Mouse (Mus musculus): ENCODE results near the gene Cacna2d3. TPM values are rescaled to one million over a fixed set of nuclear protein-coding genes. Genes with fewer than 3 reads are reported as not detected.

The Cacna2d3 gene
- polyA plus RNA-seq, 1 experiment from 2014 or later = 37.8 TPM

DNA sequence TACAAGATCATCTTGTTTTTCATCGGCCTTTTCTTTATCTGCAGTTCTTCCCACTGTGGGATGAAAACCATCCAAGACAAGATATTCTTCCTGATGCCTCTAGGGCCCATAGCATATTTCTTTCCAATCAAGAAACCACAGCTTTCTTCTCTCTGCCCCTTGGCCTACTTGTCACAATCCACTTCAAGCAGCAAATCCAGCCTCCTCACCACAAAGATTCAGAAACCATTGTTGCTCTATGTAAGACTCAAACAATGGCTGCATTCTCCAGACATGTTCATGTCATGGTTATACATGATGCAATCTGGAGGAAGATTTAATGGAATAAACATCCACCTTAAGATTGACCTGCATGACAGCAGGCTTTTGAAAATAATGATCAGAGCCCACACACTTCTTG, 505.6 kb downstream of the Cacna2d3 start:
- H3K4me2 ChIP-seq = no peak overlapping the region
- H3K27ac ChIP-seq (replicated peaks) = no peak overlapping the region
- no peaks in the 10 kb centered on the region for H3K4me1 ChIP-seq (replicated peaks)
- no peak overlapping the region for H3K4me3 ChIP-seq
- H3K36me3 ChIP-seq = no peaks in the 10 kb centered on the region
- no peak for ATAC-seq (ENCODE audit: low read depth)
- no peaks in the 10 kb centered on the region for H3K9me3 ChIP-seq
- H3K27me3 ChIP-seq = no peaks in the 10 kb centered on the region
- H3K9ac ChIP-seq = no peak overlapping the region
- 70% methylated on average over 1 of the region's 1 CpGs for WGBS

- no peaks in the 10 kb centered on the region for H3K36me3 ChIP-seq
- H3K9me3 ChIP-seq = no peaks in the 10 kb centered on the region
- no peak overlapping the region for H3K27ac ChIP-seq (replicated peaks)
- ATAC-seq (ENCODE audit: low read depth) = no peak
- H3K4me1 ChIP-seq (replicated peaks) = peaks cover 11% of the 10 kb centered on the region
- no peak overlapping the region for H3K4me3 ChIP-seq
- H3K9ac ChIP-seq = no peak overlapping the region
- H3K27me3 ChIP-seq = peaks cover 8% of the 10 kb centered on the region
- no peak overlapping the region for H3K4me2 ChIP-seq
- WGBS = 21% methylated on average over 1 of the region's 1 CpGs
Measured at GRCm38 (mm10) chr14:29204967-29205268, 516.7 kb downstream of the Cacna2d3 start.

- Histone ChIP-seq H3K4me2 (no peak overlapping the region), H3K4me3 (no peak overlapping the region), H3K36me3 (no peaks in the 10 kb centered on the region), H3K27me3 (peaks cover 8% of the 10 kb centered on the region), H3K4me1 (replicated peaks) (peaks cover 11% of the 10 kb centered on the region), H3K9ac (no peak overlapping the region), H3K9me3 (no peaks in the 10 kb centered on the region), H3K27ac (replicated peaks) (no peak overlapping the region)
- WGBS = 39% methylated on average over 10 of the region's 10 CpGs
- ATAC-seq (ENCODE audit: low read depth) = peak; percentile 86
Measured at GRCm38 (mm10) chr14:29204236-29204966, 517.3 kb downstream of the Cacna2d3 start.

DNA sequence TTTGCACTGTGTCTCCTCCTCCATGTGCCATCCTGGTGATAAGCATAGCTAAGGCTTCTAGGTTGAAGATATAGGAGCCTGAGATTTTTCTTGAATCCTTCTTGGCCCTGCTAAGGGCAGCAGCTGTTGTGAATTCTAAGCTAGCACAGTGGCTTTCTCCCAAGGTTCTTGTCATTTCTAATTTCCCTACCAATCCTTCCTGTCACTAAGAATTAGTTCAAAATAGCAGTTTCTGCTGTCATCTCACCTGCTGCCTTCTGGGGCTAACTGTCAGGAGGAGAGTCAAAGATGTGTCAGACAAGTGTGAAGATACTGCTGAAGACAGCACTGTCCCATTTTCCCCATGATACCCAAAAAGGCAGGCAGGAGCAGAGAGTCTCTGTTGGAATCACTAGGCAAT, 525.5 kb downstream of the Cacna2d3 start:
- no peaks in the 10 kb centered on the region for H3K4me1 ChIP-seq (replicated peaks)
- H3K27me3 ChIP-seq = peaks cover 2% of the 10 kb centered on the region; the same call in 1 of the 2 replicates
- ATAC-seq (ENCODE audit: low read depth) = no peak
- H3K27ac ChIP-seq (replicated peaks) = no peak overlapping the region
- no peak overlapping the region for H3K4me3 ChIP-seq
- H3K4me2 ChIP-seq = no peak overlapping the region
- H3K9ac ChIP-seq = no peak overlapping the region
- no peaks in the 10 kb centered on the region for H3K9me3 ChIP-seq
- no peaks in the 10 kb centered on the region for H3K36me3 ChIP-seq

- H3K36me3 ChIP-seq = no peaks in the 10 kb centered on the region
- no peak for ATAC-seq (ENCODE audit: low read depth)
- no peak overlapping the region for H3K4me2 ChIP-seq
- no peaks in the 10 kb centered on the region for H3K9me3 ChIP-seq
- H3K4me1 ChIP-seq (replicated peaks) = no peaks in the 10 kb centered on the region
- no peaks in the 10 kb centered on the region for H3K27me3 ChIP-seq
- H3K9ac ChIP-seq = no peak overlapping the region
- 95% methylated on average over 3 of the region's 3 CpGs for WGBS
- H3K4me3 ChIP-seq = no peak overlapping the region
- no peak overlapping the region for H3K27ac ChIP-seq (replicated peaks)
Measured at GRCm38 (mm10) chr14:29191426-29191825, 530.2 kb downstream of the Cacna2d3 start.

DNA sequence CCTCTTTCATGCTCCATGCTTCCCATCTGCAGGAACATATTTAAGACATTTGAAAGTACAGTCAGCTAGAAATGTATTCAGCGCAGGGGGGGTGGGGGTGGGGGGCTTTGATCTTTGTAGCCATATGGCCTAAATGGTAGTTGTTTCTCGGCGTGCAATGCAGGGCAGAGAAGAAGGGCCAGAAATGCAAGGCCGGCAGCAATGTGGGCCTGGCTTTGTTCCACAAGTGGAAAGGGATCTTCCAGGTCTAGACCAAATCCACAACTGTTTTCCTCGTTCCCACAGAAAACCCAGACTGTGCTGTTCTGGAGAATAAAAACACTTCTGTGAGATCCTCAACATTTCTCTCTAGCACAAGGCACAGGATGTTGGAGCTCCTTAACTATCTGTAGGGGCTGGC, 537.9 kb downstream of the Cacna2d3 start:
- H3K4me2 ChIP-seq = no peak overlapping the region
- H3K36me3 ChIP-seq = no peaks in the 10 kb centered on the region
- no peak overlapping the region for H3K4me3 ChIP-seq
- no peak overlapping the region for H3K27ac ChIP-seq (replicated peaks)
- no peaks in the 10 kb centered on the region for H3K9me3 ChIP-seq
- H3K27me3 ChIP-seq = peaks cover 8% of the 10 kb centered on the region
- WGBS = 79% methylated on average over 5 of the region's 5 CpGs
- H3K4me1 ChIP-seq (replicated peaks) = peaks cover 11% of the 10 kb centered on the region
- no peak overlapping the region for H3K9ac ChIP-seq
- ATAC-seq (ENCODE audit: low read depth) = no peak

DNA sequence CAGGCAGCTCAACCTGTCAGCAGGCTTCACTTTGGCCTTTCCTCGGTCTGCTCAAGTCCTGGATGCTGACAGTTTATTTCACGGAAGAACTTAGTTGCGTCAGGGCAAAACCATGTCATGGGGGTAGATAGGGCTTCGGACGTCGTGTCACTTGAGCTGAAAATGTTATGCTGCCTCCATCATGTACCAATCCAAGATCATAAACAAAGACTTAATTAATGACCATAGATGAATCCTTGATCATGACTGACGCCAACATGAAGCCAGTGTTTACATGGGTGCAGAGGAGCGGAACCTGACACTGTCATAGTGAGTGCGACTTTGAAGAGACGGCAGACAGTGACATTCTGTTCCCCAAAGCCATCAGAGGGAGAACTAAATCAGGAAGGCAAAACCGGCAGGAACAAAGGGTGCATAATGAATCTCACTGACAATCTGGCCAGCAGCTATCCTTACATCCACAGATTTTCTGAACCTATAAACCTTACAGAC, 542.2 kb downstream of the Cacna2d3 start:
- peak overlapping the region; percentile 53 for H3K27ac ChIP-seq (replicated peaks)
- peak overlapping the region; percentile 14; the same call in 1 of the 2 replicates for H3K4me2 ChIP-seq
- H3K4me1 ChIP-seq (replicated peaks) = peaks cover 16% of the 10 kb centered on the region
- 19% methylated on average over 11 of the region's 11 CpGs for WGBS
- no peak overlapping the region for H3K9ac ChIP-seq
- peaks cover 8% of the 10 kb centered on the region for H3K27me3 ChIP-seq
- no peaks in the 10 kb centered on the region for H3K9me3 ChIP-seq
- no peaks in the 10 kb centered on the region for H3K36me3 ChIP-seq
- peak; percentile 52 for ATAC-seq (ENCODE audit: low read depth)
- no peak overlapping the region for H3K4me3 ChIP-seq

- 7% methylated on average over 15 of the region's 15 CpGs for WGBS
- Histone ChIP-seq H3K27me3 (peaks cover 8% of the 10 kb centered on the region), H3K4me3 (no peak overlapping the region), H3K27ac (replicated peaks) (peak overlapping the region; percentile 53), H3K4me2 (peak overlapping the region; percentile 14; the same call in 1 of the 2 replicates), H3K4me1 (replicated peaks) (peaks cover 16% of the 10 kb centered on the region), H3K9ac (no peak overlapping the region), H3K9me3 (no peaks in the 10 kb centered on the region), H3K36me3 (no peaks in the 10 kb centered on the region)
- peak; percentile 93 for ATAC-seq (ENCODE audit: low read depth)
Measured at GRCm38 (mm10) chr14:29178695-29179396, 542.8 kb downstream of the Cacna2d3 start.

DNA sequence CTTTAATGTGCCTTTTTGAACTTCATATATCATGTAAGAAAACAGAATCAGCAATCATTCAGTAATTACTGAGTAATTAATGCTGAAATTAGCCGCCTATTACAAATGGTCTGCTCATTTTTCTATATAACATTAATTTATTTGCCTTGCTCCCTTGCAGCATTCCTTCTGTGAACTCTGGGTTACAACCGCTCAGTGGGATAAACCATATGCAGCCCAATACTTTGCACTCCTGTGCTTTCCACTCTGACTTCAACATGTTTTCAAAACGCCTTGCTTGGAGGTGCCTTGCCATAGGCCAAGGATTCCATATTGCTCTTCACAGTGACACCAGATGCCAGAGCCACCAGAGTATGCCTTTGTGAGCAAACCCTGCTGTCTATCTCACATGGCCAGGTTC, 546.9 kb downstream of the Cacna2d3 start:
- H3K9me3 ChIP-seq = no peaks in the 10 kb centered on the region
- 82% methylated on average over 3 of the region's 3 CpGs for WGBS
- peaks cover 6% of the 10 kb centered on the region; the same call in 1 of the 2 replicates for H3K27me3 ChIP-seq
- no peak overlapping the region for H3K4me3 ChIP-seq
- no peaks in the 10 kb centered on the region for H3K36me3 ChIP-seq
- peaks cover 15% of the 10 kb centered on the region for H3K4me1 ChIP-seq (replicated peaks)
- ATAC-seq (ENCODE audit: low read depth) = no peak
- no peak overlapping the region for H3K27ac ChIP-seq (replicated peaks)
- no peak overlapping the region for H3K9ac ChIP-seq
- no peak overlapping the region for H3K4me2 ChIP-seq

DNA sequence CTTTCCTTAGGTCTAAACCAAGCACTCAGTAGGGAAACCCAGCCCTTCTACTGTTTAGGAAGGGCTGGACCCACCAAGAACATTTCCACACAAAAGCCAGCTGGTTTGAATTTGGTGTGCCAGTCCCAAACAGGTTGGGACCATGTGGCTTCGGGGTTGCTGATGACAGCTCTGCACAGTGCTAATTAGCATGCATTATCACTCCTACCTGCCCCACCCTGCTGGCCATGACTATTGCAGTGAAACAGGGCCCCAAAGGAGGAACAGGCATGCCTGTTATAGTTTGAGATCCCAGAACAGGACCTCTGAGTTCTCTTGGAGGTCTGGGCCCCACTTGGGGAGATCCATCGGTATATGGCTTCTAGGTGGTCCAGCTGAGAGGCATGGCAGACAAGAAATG, 549.5 kb downstream of the Cacna2d3 start:
- Histone ChIP-seq H3K36me3 (no peaks in the 10 kb centered on the region), H3K4me3 (no peak overlapping the region), H3K4me1 (replicated peaks) (no peaks in the 10 kb centered on the region; the same call in 1 of the 2 replicates), H3K9me3 (no peaks in the 10 kb centered on the region), H3K9ac (no peak overlapping the region), H3K27me3 (peaks cover 6% of the 10 kb centered on the region; the same call in 1 of the 2 replicates), H3K4me2 (no peak overlapping the region), H3K27ac (replicated peaks) (no peak overlapping the region)
- WGBS = 90% methylated on average over 2 of the region's 2 CpGs
- no peak for ATAC-seq (ENCODE audit: low read depth)

DNA sequence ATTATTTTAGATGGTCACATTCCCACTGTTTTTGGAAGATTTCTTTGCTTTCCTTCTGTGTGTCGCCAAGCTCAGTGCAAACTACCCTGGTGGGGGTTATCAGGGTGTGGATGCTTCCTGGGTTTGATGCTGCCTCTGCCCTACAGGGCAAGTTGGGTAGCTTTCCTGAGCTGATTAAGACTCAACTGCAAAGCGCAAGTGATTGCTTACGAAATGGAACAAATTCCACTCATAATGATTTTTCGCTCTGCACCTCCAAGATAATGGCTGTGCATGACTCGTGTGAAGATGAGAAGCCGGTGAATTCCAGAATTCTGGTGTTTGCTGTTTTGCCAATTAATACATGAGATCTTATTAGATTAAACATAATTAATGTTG, 557.0 kb downstream of the Cacna2d3 start:
- Histone ChIP-seq H3K4me2 (no peak overlapping the region), H3K36me3 (no peaks in the 10 kb centered on the region), H3K27me3 (0 out of 2 replicates have a peak, but pooled peaks cover 2% of the 10 kb centered on the region), H3K27ac (replicated peaks) (peak overlapping the region; percentile 15; the same call in 1 of the 2 replicates), H3K9ac (no peak overlapping the region), H3K4me3 (no peak overlapping the region), H3K4me1 (replicated peaks) (peaks cover 24% of the 10 kb centered on the region), H3K9me3 (no peaks in the 10 kb centered on the region)
- WGBS = 63% methylated on average over 6 of the region's 6 CpGs
- no peak for ATAC-seq (ENCODE audit: low read depth)

DNA sequence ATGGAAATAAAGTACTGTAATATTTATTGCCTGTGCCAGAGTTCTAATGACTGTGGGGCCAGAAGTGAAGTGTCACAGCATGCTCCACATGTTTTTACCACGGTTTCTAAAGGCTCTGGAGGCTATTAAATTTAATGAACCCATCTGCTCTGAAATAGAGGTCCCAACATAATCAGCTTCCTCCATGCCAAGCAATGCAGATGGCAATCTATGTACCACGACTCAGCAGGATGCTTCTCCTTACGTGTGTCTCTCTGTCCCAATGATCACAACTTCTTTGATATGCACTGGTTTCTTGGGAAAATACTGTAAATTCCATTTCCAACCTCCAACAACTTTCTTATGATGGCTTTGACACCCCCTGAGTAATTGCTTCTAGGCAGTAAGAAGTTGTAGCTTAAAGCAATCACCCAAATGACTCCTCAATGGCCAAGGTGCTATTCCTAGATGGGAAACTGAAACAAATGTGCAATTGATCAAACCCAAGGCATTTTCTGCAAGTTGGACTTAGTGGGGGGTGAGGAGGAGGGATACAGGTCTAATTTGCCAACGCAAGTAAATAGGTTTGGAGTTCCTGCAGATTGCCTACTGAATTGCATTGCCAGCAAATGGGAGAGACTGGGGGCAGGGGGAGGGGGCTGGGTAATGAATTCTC, 557.5 kb downstream of the Cacna2d3 start:
- 17% methylated on average over 4 of the region's 4 CpGs for WGBS
- H3K4me1 ChIP-seq (replicated peaks) = peaks cover 24% of the 10 kb centered on the region

More for the DNA sequence above, 557.5 kb downstream of the Cacna2d3 start:
- peak overlapping the region; percentile 9; the same call in 1 of the 2 replicates for H3K27ac ChIP-seq (replicated peaks)
- no peak overlapping the region for H3K4me2 ChIP-seq
- peaks cover under 1% of the 10 kb centered on the region; the same call in 1 of the 2 replicates for H3K9me3 ChIP-seq
- no peak overlapping the region for H3K4me3 ChIP-seq
- H3K9ac ChIP-seq = no peak overlapping the region
- H3K36me3 ChIP-seq = no peaks in the 10 kb centered on the region
- ATAC-seq (ENCODE audit: low read depth) = peak; percentile 71
- 0 out of 2 replicates have a peak, but pooled peaks cover 2% of the 10 kb centered on the region for H3K27me3 ChIP-seq
